Mouse (Mus musculus): Measurements from ENCODE around the gene Mob3b.

DNA sequence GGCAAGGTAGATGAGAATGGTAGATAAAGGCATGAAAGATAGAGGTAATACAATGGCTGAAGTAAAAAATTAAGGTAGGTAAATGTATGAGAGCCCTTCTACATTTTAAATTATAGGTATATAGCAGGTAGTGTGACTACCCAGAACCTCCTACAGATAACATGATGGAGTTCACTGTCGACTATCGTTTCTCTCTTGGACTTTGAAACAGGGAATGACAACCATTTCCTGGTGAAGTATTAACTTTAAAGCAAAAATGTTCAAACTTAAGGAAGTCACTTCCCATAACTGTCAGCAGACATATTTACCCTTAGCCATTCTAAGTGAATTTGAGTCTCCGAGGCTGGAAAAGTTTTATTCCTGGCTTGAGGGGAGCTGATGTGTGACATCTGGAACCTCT is 64.8 kb downstream of the Mob3b start:
- no peak for TF ChIP-seq POLR2A (IDR thresholded peaks at IDR 0.05; ENCODE audit: insufficient read length, low read depth)
- no peak for TF ChIP-seq TCF12 (IDR thresholded peaks at IDR 0.05; ENCODE audit: insufficient read depth, poor library complexity, severe bottlenecking)
- TF ChIP-seq REST (IDR thresholded peaks at IDR 0.05; ENCODE audit: insufficient read depth, insufficient read length): no peak

All from myocyte (in vitro differentiated cells).